Mouse (Mus musculus) inflammation-experienced regulatory T-cells, adult 6 months (primary cell): ENCODE data around the gene Gnl1. TPM values are rescaled to one million over a fixed set of nuclear protein-coding genes. Genes with fewer than 3 reads are reported as not detected.
"Not testable (repeated sequence)": the region's sequence is repeated elsewhere in the genome, so short reads cannot be mapped to it uniquely, and the experiment has no call there.

Source experiments
- ATAC-seq: one replicate; pipeline ENCODE4 v1.8.0; 2017
- polyA plus RNA-seq, 3 experiments: library from polyadenylated mRNA; unstranded; fragments of 100-300 nt; shearing (Covaris generic); gene quantifications; one replicate each; pipeline ENCODE4 v1.2.1; 2017

Gnl1 gene
- polyA plus RNA-seq, 3 experiments from 2014 or later, result 7.6 to 9.2 (median 8.8) TPM

GRCm38 (mm10) chr17:35994879-35995240 is 15.2 kb downstream of the Gnl1 start:
- ATAC-seq, result no peak

- ATAC-seq, result peak; percentile 55
These were observed 17.3 kb downstream of the Gnl1 start for GRCm38 (mm10) chr17:35996949-35997348.

GRCm38 (mm10) chr17:35997713-35998510 is 18.3 kb downstream of the Gnl1 start:
- ATAC-seq, result no peak

- ATAC-seq, result no peak
These were observed 19.1 kb downstream of the Gnl1 start for GRCm38 (mm10) chr17:35998545-35999305.

- peak; percentile 65 for ATAC-seq
These were observed 19.7 kb downstream of the Gnl1 start for GRCm38 (mm10) chr17:35999356-35999755.

GRCm38 (mm10) chr17:36000349-36000748 is 20.7 kb downstream of the Gnl1 start:
- ATAC-seq, result no peak

- peak; percentile 42 for ATAC-seq
These were observed 21.7 kb downstream of the Gnl1 start for GRCm38 (mm10) chr17:36001121-36001897.

GRCm38 (mm10) chr17:36001966-36002365 is 22.3 kb downstream of the Gnl1 start:
- ATAC-seq, result peak; percentile 9

GRCm38 (mm10) chr17:36003331-36003730 is 23.7 kb downstream of the Gnl1 start:
- ATAC-seq, result no peak

GRCm38 (mm10) chr17:36004409-36004808 is 24.8 kb downstream of the Gnl1 start:
- ATAC-seq, result not testable (repeated sequence)

GRCm38 (mm10) chr17:36014977-36015376 is 35.3 kb downstream of the Gnl1 start:
- no peak for ATAC-seq

- no peak for ATAC-seq
These were observed 37.4 kb downstream of the Gnl1 start for GRCm38 (mm10) chr17:36017046-36017445.

- no peak for ATAC-seq
These were observed 39.3 kb downstream of the Gnl1 start for GRCm38 (mm10) chr17:36018979-36019378.

- ATAC-seq, result no peak
These were observed 39.9 kb downstream of the Gnl1 start for GRCm38 (mm10) chr17:36019519-36019918.

- peak; percentile 80 for ATAC-seq
These were observed 40.8 kb downstream of the Gnl1 start, which contains the start of gene H2-T24 for GRCm38 (mm10) chr17:36020191-36021073. Gene H2-T24 (minus strand): TSS chr17:36020560.

- peak; percentile 2 for ATAC-seq
These were observed 41.7 kb downstream of the Gnl1 start for GRCm38 (mm10) chr17:36021309-36021708.

- no peak for ATAC-seq
These were observed 42.4 kb downstream of the Gnl1 start for GRCm38 (mm10) chr17:36022098-36022497.

GRCm38 (mm10) chr17:36022922-36023321 is 43.3 kb downstream of the Gnl1 start:
- no peak for ATAC-seq

GRCm38 (mm10) chr17:36023710-36024654 is 44.3 kb downstream of the Gnl1 start:
- ATAC-seq, result peak; percentile 72

- ATAC-seq, result no peak
These were observed 45.5 kb downstream of the Gnl1 start for GRCm38 (mm10) chr17:36025197-36025596.

- ATAC-seq, result no peak
These were observed 46.2 kb downstream of the Gnl1 start for GRCm38 (mm10) chr17:36025901-36026300.
